Mouse (Mus musculus) megakaryocyte, embryonic 14.5 days (primary cell): ENCODE results near the gene Utp20.

Experiments
- FLI1 ChIP-seq: IDR thresholded peaks from 2 replicates; pipeline ENCODE4 v1.6.1; 2012; ENCODE audit warnings: low read length, inconsistent platforms, mixed read lengths
- GATA1 ChIP-seq: IDR thresholded peaks from 3 replicates; pipeline ENCODE4 v1.6.1; 2012; ENCODE audit warnings: mixed read lengths, low read length, inconsistent platforms, borderline replicate concordance

- TF ChIP-seq GATA1 (no peak), FLI1 (no peak)
Measured at GRCm38 (mm10) chr10:88725343-88725742, 101.3 kb downstream of the Utp20 start.
